Mouse (Mus musculus) cerebellum, adult 9-11 months (tissue): ENCODE results near the gene Ncstn.

ENCODE experiments used
- DNase-seq: peaks from one replicate; pipeline ENCODE4 v3.0.0; 2022

Ncstn gene

GRCm38 (mm10) chr1:172071556-172071955 lies 11.0 kb downstream of the Ncstn start:
- no peak for DNase-seq

GRCm38 (mm10) chr1:172070227-172070626 lies 12.4 kb downstream of the Ncstn start:
- DNase-seq: no peak

GRCm38 (mm10) chr1:172064613-172065141 lies 17.9 kb downstream of the Ncstn start:
- DNase-seq: no peak

- DNase-seq: no peak
These were observed 19.1 kb downstream of the Ncstn start for GRCm38 (mm10) chr1:172063291-172064023.

GRCm38 (mm10) chr1:172062101-172062500 lies 20.5 kb downstream of the Ncstn start:
- DNase-seq: no peak

GRCm38 (mm10) chr1:172061217-172061616 lies 21.4 kb downstream of the Ncstn start:
- DNase-seq: no peak

- DNase-seq: no peak
These were observed 21.9 kb downstream of the Ncstn start for GRCm38 (mm10) chr1:172060659-172061058.

GRCm38 (mm10) chr1:172058874-172059273 lies 23.7 kb downstream of the Ncstn start:
- DNase-seq: no peak

GRCm38 (mm10) chr1:172058321-172058720 lies 24.3 kb downstream of the Ncstn start:
- no peak for DNase-seq

GRCm38 (mm10) chr1:172057491-172057921 lies 25.1 kb downstream of the Ncstn start, which contains the start of gene Nhlh1:
Gene Nhlh1 (minus strand): TSS chr1:172057573.
- no peak for DNase-seq

- DNase-seq: no peak
These were observed 26.3 kb downstream of the Ncstn start for GRCm38 (mm10) chr1:172056251-172056650.

GRCm38 (mm10) chr1:172053541-172054440 lies 28.8 kb downstream of the Ncstn start:
- DNase-seq: peak; percentile 30

- DNase-seq: no peak
These were observed 29.8 kb downstream of the Ncstn start for GRCm38 (mm10) chr1:172052766-172053279.

- DNase-seq: no peak
These were observed 33.3 kb downstream of the Ncstn start for GRCm38 (mm10) chr1:172049131-172049782.

- no peak for DNase-seq
These were observed 34.3 kb downstream of the Ncstn start for GRCm38 (mm10) chr1:172048241-172048734.

- peak; percentile 49 for DNase-seq
These were observed 35.7 kb downstream of the Ncstn start for GRCm38 (mm10) chr1:172046938-172047337.

- no peak for DNase-seq
These were observed 36.2 kb downstream of the Ncstn start for GRCm38 (mm10) chr1:172046410-172046809.

- no peak for DNase-seq
These were observed 52.7 kb downstream of the Ncstn start for GRCm38 (mm10) chr1:172029914-172030313.

GRCm38 (mm10) chr1:172028394-172029275 lies 54.0 kb downstream of the Ncstn start, which contains the start of gene Vangl2:
Gene Vangl2 (minus strand): TSS chr1:172028444.
- no peak for DNase-seq

- DNase-seq: no peak
These were observed 54.8 kb downstream of the Ncstn start for GRCm38 (mm10) chr1:172027809-172028102.

- DNase-seq: peak; percentile 91
These were observed 55.4 kb downstream of the Ncstn start for GRCm38 (mm10) chr1:172027010-172027808.
